Mouse (Mus musculus) kidney, embryonic 14.5 days (tissue): ENCODE results near the gene Mef2a. TPM values are rescaled to one million over a fixed set of nuclear protein-coding genes. Genes with fewer than 3 reads are reported as not detected.

Source experiments
- ATAC-seq: fragments of 200-750 bp; cut with Nextera tagmentation; 2 replicates; pipeline ENCODE4 v1.8.0; 2017; ENCODE audit warnings: moderate number of reproducible peaks, mild to moderate bottlenecking, moderate TSS enrichment, moderate library complexity; ENCODE audit not compliant: low FRiP score, low TSS enrichment
- H3K27ac ChIP-seq: fragments of 300-500 bp; sonication (generic); 2 replicates; pipeline ENCODE4 v1.5.1; 2014; ENCODE audit warnings: low read depth, mild to moderate bottlenecking, low read length, moderate library complexity, mixed read lengths
- H3K27me3 ChIP-seq: fragments of 300-500 bp; sonication (generic); 2 replicates; pipeline ENCODE4 v1.6.1; 2014; ENCODE audit warnings: mild to moderate bottlenecking, low read length; ENCODE audit not compliant: control insufficient read depth, insufficient read depth
- H3K36me3 ChIP-seq: fragments of 300-500 bp; sonication (generic); 2 replicates; pipeline ENCODE4 v1.6.1; 2014; ENCODE audit warnings: low read length, mixed read lengths; ENCODE audit not compliant: control insufficient read depth, insufficient read depth
- H3K4me1 ChIP-seq: fragments of 300-500 bp; sonication (generic); 2 replicates; pipeline ENCODE4 v1.6.1; 2014; ENCODE audit warnings: low read length, mixed read lengths; ENCODE audit not compliant: control insufficient read depth, insufficient read depth
- H3K4me2 ChIP-seq: fragments of 300-500 bp; sonication (generic); replicated peaks from 2 replicates; pipeline ENCODE4 v1.6.1; 2014; ENCODE audit warnings: low read depth, mild to moderate bottlenecking, low read length
- H3K4me3 ChIP-seq: fragments of 300-500 bp; sonication (generic); 2 replicates; pipeline ENCODE4 v1.5.1; 2014; ENCODE audit warnings: mild to moderate bottlenecking, low read length
- H3K9ac ChIP-seq: fragments of 300-500 bp; sonication (generic); 2 replicates; pipeline ENCODE4 v1.6.1; 2014; ENCODE audit warnings: low read depth, mild to moderate bottlenecking, low read length, moderate library complexity
- H3K9me3 ChIP-seq: fragments of 300-500 bp; sonication (generic); 2 replicates; pipeline ENCODE4 v1.6.1; 2016; ENCODE audit warnings: low read length; ENCODE audit not compliant: control insufficient read depth
- WGBS: fragments of 180-500 bp; shearing (Covaris S2); extraction: QIAGEN DNeasy Blood & Tissue Kit; methylation state at CpG from one replicate; pipeline ENCODE4 v1.1.7; 2014; 5-methylcytosine and 5-hydroxymethylcytosine counted together
- polyA plus RNA-seq: library from polyadenylated mRNA; unstranded; fragments of >200 nt; fragmentation: Nextera tagmentation; extraction: Ambion mirVana; gene quantifications from 2 replicates; pipeline ENCODE4 v1.2.1, GENCODE M21; 2014

The Mef2a gene
- polyA plus RNA-seq, 1 experiment from 2014 or later, result 45.6 TPM

- WGBS, result 93% methylated on average over 6 of the region's 6 CpGs
- peaks cover 5% of the 10 kb centered on the region; the same call in 1 of the 2 replicates for H3K9me3 ChIP-seq
- no peak overlapping the region for H3K27ac ChIP-seq
- no peaks in the 10 kb centered on the region for H3K4me1 ChIP-seq
- no peak overlapping the region for H3K4me3 ChIP-seq
- H3K9ac ChIP-seq, result no peak overlapping the region
- H3K36me3 ChIP-seq, result no peaks in the 10 kb centered on the region
- no peaks in the 10 kb centered on the region for H3K27me3 ChIP-seq
- no peak overlapping the region for H3K4me2 ChIP-seq
- no peak for ATAC-seq
These were observed 19.0 kb downstream of the Mef2a start for GRCm38 (mm10) chr7:67353667-67354066.

- Histone ChIP-seq H3K9me3 (peaks cover 5% of the 10 kb centered on the region; the same call in 1 of the 2 replicates), H3K9ac (no peak overlapping the region), H3K27me3 (no peaks in the 10 kb centered on the region), H3K27ac (no peak overlapping the region), H3K4me1 (no peaks in the 10 kb centered on the region), H3K36me3 (no peaks in the 10 kb centered on the region), H3K4me2 (no peak overlapping the region), H3K4me3 (no peak overlapping the region)
- WGBS, result 79% methylated on average over 4 of the region's 4 CpGs
- ATAC-seq, result no peak
These were observed 19.7 kb downstream of the Mef2a start for GRCm38 (mm10) chr7:67352989-67353388.

GRCm38 (mm10) chr7:67344443-67344842 is 28.2 kb downstream of the Mef2a start:
- Histone ChIP-seq H3K27ac (no peak overlapping the region), H3K27me3 (no peaks in the 10 kb centered on the region), H3K4me1 (no peaks in the 10 kb centered on the region), H3K4me2 (no peak overlapping the region), H3K36me3 (no peaks in the 10 kb centered on the region), H3K9me3 (no peaks in the 10 kb centered on the region), H3K9ac (no peak overlapping the region), H3K4me3 (no peak overlapping the region)
- ATAC-seq, result no peak
- 93% methylated on average over 1 of the region's 1 CpGs for WGBS

- H3K4me1 ChIP-seq, result no peaks in the 10 kb centered on the region
- no peak overlapping the region for H3K9ac ChIP-seq
- no peaks in the 10 kb centered on the region for H3K36me3 ChIP-seq
- H3K4me3 ChIP-seq, result no peak overlapping the region
- WGBS, result 88% methylated on average over 7 of the region's 7 CpGs
- no peaks in the 10 kb centered on the region for H3K9me3 ChIP-seq
- no peaks in the 10 kb centered on the region for H3K27me3 ChIP-seq
- no peak overlapping the region for H3K4me2 ChIP-seq
- no peak for ATAC-seq
- no peak overlapping the region for H3K27ac ChIP-seq
These were observed 30.5 kb downstream of the Mef2a start for GRCm38 (mm10) chr7:67342067-67342625.

- H3K4me1 ChIP-seq, result no peaks in the 10 kb centered on the region
- no peak for ATAC-seq
- H3K36me3 ChIP-seq, result no peaks in the 10 kb centered on the region
- H3K9me3 ChIP-seq, result no peaks in the 10 kb centered on the region
- H3K9ac ChIP-seq, result no peak overlapping the region
- H3K4me3 ChIP-seq, result no peak overlapping the region
- H3K4me2 ChIP-seq, result no peak overlapping the region
- no peaks in the 10 kb centered on the region for H3K27me3 ChIP-seq
- H3K27ac ChIP-seq, result no peak overlapping the region
- 63% methylated on average over 1 of the region's 1 CpGs for WGBS
These were observed 52.3 kb downstream of the Mef2a start for GRCm38 (mm10) chr7:67320359-67320758.

GRCm38 (mm10) chr7:67318697-67319096 is 54.0 kb downstream of the Mef2a start:
- ATAC-seq, result no peak

GRCm38 (mm10) chr7:67313200-67313599 is 59.5 kb downstream of the Mef2a start:
- 89% methylated on average over 3 of the region's 3 CpGs for WGBS
- Histone ChIP-seq H3K27me3 (no peaks in the 10 kb centered on the region), H3K4me3 (no peak overlapping the region), H3K9me3 (no peaks in the 10 kb centered on the region), H3K4me1 (no peaks in the 10 kb centered on the region), H3K27ac (no peak overlapping the region), H3K9ac (no peak overlapping the region), H3K36me3 (0 out of 2 replicates have a peak, but pooled peaks cover 2% of the 10 kb centered on the region), H3K4me2 (no peak overlapping the region)
- ATAC-seq, result no peak

More at GRCm38 (mm10) chr7:67318697-67319096, 54.0 kb downstream of the Mef2a start:
- H3K27ac ChIP-seq, result no peak overlapping the region
- H3K27me3 ChIP-seq, result no peaks in the 10 kb centered on the region
- no peak overlapping the region for H3K4me3 ChIP-seq
- H3K36me3 ChIP-seq, result no peaks in the 10 kb centered on the region
- no peak overlapping the region for H3K4me2 ChIP-seq
- no peak overlapping the region for H3K9ac ChIP-seq
- no peaks in the 10 kb centered on the region for H3K4me1 ChIP-seq
- no peaks in the 10 kb centered on the region for H3K9me3 ChIP-seq

- H3K36me3 ChIP-seq, result 0 out of 2 replicates have a peak, but pooled peaks cover 2% of the 10 kb centered on the region
- no peaks in the 10 kb centered on the region for H3K9me3 ChIP-seq
- no peaks in the 10 kb centered on the region for H3K27me3 ChIP-seq
- no peak for ATAC-seq
- H3K4me3 ChIP-seq, result no peak overlapping the region
- no peak overlapping the region for H3K27ac ChIP-seq
- WGBS, result 82% methylated on average over 2 of the region's 2 CpGs
- H3K9ac ChIP-seq, result no peak overlapping the region
- H3K4me2 ChIP-seq, result no peak overlapping the region
- no peaks in the 10 kb centered on the region for H3K4me1 ChIP-seq
These were observed 62.5 kb downstream of the Mef2a start for GRCm38 (mm10) chr7:67310151-67310550.

GRCm38 (mm10) chr7:67308102-67308501 is 64.6 kb downstream of the Mef2a start:
- no peak for ATAC-seq
- Histone ChIP-seq H3K4me1 (no peaks in the 10 kb centered on the region), H3K4me2 (no peak overlapping the region), H3K27me3 (no peaks in the 10 kb centered on the region), H3K9me3 (no peaks in the 10 kb centered on the region), H3K27ac (no peak overlapping the region), H3K36me3 (no peaks in the 10 kb centered on the region; the same call in 1 of the 2 replicates), H3K4me3 (no peak overlapping the region), H3K9ac (no peak overlapping the region)
- 94% methylated on average over 2 of the region's 2 CpGs for WGBS
